Mouse (Mus musculus): ENCODE measurements around the gene Aqp1.

The Aqp1 gene

DNA sequence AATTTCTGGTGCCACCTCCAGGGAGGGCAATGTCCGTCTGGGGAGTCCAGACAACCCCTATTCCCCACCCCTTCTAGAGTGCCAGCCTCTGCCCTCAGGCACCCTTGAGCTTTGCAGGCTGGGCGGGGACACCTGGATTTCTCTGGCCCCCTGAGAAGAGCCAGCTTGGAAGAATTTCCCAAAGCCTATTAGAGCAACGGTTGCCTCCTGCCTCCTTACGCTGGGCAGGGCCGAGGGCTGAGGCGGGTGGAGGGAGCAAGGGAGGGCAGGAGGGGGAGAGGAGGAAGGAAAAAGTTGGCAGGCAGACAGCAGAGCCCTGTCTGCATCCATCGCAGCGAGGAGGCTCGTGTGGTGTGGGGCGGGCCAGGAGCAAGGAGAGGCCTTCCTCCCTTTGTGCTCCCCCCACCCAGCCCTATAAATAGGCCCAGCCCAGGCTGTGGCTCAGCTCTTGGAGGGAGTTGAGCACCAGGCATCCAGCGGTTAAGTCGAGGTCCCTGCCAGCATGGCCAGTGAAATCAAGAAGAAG lies at the start of gene Aqp1:
TSS of gene Aqp1 (plus strand) at position 444 of the 526 bp plus-strand sequence.
- no peak for ATAC-seq (ENCODE audit: low TSS enrichment)

DNA sequence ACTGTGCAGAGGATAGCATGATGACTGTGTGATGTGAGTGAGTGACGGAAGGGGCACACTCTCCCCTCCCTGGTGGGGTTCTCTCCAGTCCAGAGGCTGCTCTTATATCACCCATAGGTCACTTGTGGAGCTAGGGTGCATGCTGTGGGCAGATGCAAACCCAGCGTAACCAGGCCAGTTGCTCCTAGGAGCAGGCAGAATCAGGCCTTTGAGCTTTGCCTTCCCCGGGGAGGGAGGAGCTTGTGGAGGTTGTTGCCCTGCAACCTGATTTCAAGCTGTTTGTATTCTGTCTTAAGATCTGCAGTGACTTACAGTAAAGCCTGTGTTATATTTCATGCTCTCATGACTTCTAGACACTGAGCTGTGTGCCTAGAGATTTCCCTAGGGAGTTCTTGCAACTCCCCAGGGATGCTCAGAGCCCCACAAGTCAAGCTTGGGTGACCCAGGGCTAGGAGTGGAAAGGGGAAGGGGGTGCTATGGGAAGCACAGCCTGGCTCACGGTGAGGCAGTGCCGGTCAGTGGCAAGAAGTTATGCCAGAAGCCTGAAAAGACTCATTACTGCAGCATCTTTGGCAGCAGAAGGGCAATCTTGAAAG lies 48.1 kb upstream of the Aqp1 start:
- no peak for ATAC-seq (ENCODE audit: low TSS enrichment)

- ATAC-seq (ENCODE audit: low TSS enrichment): no peak
These were observed 41.6 kb upstream of the Aqp1 start for GRCm38 (mm10) chr6:55294549-55295131.

- ATAC-seq (ENCODE audit: low TSS enrichment): no peak
These were observed 40.9 kb upstream of the Aqp1 start for GRCm38 (mm10) chr6:55295325-55295724.

- ATAC-seq (ENCODE audit: low TSS enrichment): no peak
These were observed 36.8 kb upstream of the Aqp1 start for GRCm38 (mm10) chr6:55299482-55299881.

- ATAC-seq (ENCODE audit: low TSS enrichment): no peak
These were observed 36.3 kb upstream of the Aqp1 start for GRCm38 (mm10) chr6:55299917-55300316.

- no peak for ATAC-seq (ENCODE audit: low TSS enrichment)
These were observed 35.5 kb upstream of the Aqp1 start for GRCm38 (mm10) chr6:55300704-55301103.

DNA sequence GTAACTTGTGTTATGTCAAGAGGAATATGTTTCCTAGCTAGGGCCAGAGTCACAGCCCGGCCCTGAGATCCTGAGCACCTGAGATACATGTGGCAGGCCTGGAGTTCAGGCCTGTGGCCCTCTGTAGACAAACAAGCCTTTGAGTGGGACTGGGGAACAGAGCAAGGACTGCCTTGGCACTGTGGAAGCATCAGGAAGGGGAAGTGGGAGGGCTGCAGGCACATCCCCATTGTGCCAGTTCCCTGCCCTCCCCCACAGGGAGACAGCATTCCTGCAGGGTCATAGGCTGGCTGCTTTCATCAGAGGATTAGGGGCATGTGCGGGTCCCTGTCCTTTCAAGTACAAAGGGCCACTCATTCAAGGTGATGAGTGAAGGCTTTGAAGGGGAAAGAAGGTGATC lies 26.1 kb upstream of the Aqp1 start:
- no peak for ATAC-seq (ENCODE audit: low TSS enrichment)

GRCm38 (mm10) chr6:55311962-55312361 lies 24.3 kb upstream of the Aqp1 start:
- no peak for ATAC-seq (ENCODE audit: low TSS enrichment)

- ATAC-seq (ENCODE audit: low TSS enrichment): no peak
These were observed 22.3 kb upstream of the Aqp1 start for GRCm38 (mm10) chr6:55313893-55314292.

GRCm38 (mm10) chr6:55314628-55315027 lies 21.6 kb upstream of the Aqp1 start:
- peak; percentile 93 for ATAC-seq (ENCODE audit: low TSS enrichment)

GRCm38 (mm10) chr6:55318597-55318996 lies 17.6 kb upstream of the Aqp1 start:
- no peak for ATAC-seq (ENCODE audit: low TSS enrichment)

- 0 out of 2 replicates have a peak, but pooled peaks have one; percentile 18 for ATAC-seq (ENCODE audit: low TSS enrichment)
These were observed 16.4 kb upstream of the Aqp1 start for GRCm38 (mm10) chr6:55319585-55320551.

- ATAC-seq (ENCODE audit: low TSS enrichment): no peak
These were observed 15.3 kb upstream of the Aqp1 start for GRCm38 (mm10) chr6:55320894-55321293.

GRCm38 (mm10) chr6:55321518-55321917 lies 14.7 kb upstream of the Aqp1 start:
- no peak for ATAC-seq (ENCODE audit: low TSS enrichment)

- no peak for ATAC-seq (ENCODE audit: low TSS enrichment)
These were observed 13.3 kb upstream of the Aqp1 start for GRCm38 (mm10) chr6:55322980-55323379.

- ATAC-seq (ENCODE audit: low TSS enrichment): no peak
These were observed 12.2 kb upstream of the Aqp1 start for GRCm38 (mm10) chr6:55323908-55324634.

GRCm38 (mm10) chr6:55324785-55325184 lies 11.4 kb upstream of the Aqp1 start:
- ATAC-seq (ENCODE audit: low TSS enrichment): no peak

- ATAC-seq (ENCODE audit: low TSS enrichment): no peak
These were observed 9.9 kb upstream of the Aqp1 start for GRCm38 (mm10) chr6:55326299-55326698.

DNA sequence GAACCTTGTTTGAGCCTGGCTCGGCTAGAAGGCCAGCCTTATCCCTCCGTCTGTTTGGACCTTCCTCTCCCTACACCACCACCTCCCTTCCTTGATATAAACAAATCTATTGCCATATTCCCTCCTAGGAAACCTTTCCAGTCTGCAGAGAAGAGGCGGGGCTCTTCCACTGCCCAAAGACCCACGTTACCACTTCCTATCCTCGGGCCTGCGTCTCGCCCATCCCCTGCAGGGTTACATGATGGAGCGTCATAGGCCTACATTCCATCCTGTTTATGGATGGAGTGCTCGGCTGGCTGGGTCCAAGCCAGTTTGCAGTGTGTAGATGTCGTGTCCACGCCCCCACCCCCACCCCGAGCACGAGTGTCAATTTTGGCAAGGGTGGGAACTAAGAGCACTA lies 8.9 kb upstream of the Aqp1 start:
- no peak for ATAC-seq (ENCODE audit: low TSS enrichment)

DNA sequence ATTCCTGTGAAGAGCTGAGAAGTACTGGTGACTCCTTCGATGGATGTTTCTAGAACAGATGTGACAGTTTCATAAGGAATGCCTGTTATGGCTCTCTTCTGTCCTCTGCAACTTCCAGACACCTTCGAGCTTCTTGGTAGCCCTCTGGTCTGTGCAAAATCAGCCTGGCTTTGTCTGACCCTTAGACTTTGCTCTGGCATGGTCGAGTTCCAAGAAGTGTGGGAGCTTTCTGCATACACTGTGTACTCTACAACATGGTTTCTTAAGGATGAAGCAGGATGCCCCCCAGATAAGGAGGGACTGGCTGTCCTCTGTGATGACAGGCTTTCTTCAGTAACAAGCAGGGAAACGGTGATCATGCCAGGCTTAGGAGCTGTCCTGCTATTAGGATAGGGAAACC lies 8.1 kb upstream of the Aqp1 start:
- ATAC-seq (ENCODE audit: low TSS enrichment): no peak

DNA sequence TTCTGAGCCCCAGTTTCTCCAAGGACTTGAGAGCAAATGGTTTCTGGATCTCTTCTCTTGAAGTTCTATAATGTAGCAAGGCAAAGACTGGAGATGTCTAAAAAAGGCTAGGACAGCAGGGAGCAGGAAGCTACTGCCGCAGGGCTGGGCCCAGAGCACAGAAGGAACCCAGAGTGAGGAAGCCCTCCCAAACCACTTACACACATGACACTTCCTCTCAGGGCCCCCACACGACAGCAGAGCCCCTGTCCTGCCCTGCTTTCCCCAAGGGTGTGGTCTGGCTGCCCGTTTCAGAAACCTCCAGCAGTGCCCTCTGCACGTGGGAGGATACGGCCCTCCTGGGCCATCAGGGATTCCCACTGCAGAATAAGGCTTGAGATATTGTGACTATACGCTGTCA lies 4.9 kb upstream of the Aqp1 start:
- ATAC-seq (ENCODE audit: low TSS enrichment): no peak

All from frontal cortex, adult (tissue).